In genomic region chr13:23561883-23562659, GRCm38 (mm10) we compare ENCODE assay signal across 1 mouse cellular context.
A peak's percentile ranks its signal among the peaks of the same experiment; 100 is the strongest.
TF ChIP-seq lines count a peak whose summit lies in the region.

TSS of gene Hist1h3e (minus strand) at chr13:23562369.

TF ChIP-seq in CH12.LX, 34 proteins besides CTCF, POLR2A, EP300 and RAD21 (continued from another document):
- TF ChIP-seq BHLHE40 (IDR thresholded peaks at IDR 0.05; ENCODE audit: low read depth, low read length) (peak; percentile 41; the same call in 1 of the 2 replicates), MXI1 (IDR thresholded peaks at IDR 0.05; ENCODE audit: low read depth, low read length) (peak; percentile 61; the same call in 1 of the 2 replicates), IRF4 (IDR thresholded peaks at IDR 0.05; ENCODE audit: low read depth, low read length) (peak; percentile 49), ETS1 (conservative IDR thresholded peaks at IDR 0.05; ENCODE audit: low read depth, low read length) (0 out of 2 replicates have a peak, but pooled peaks have one; percentile 17), NELFE (IDR thresholded peaks at IDR 0.05; ENCODE audit: low read depth, low read length) (peak; percentile 100), MYC (IDR thresholded peaks at IDR 0.05; ENCODE audit: low read depth, low read length) (peak; percentile 25; the same call in 1 of the 2 replicates), ELF1 (IDR thresholded peaks at IDR 0.05; ENCODE audit: low read depth, low read length) (peak; percentile 99), RCOR1 (conservative IDR thresholded peaks at IDR 0.05; ENCODE audit: low read depth, low read length) (0 out of 2 replicates have a peak, but pooled peaks have one; percentile 58), E2F4 (IDR thresholded peaks at IDR 0.05; ENCODE audit: insufficient replicate concordance, low read depth, low read length) (peak; percentile 86; the same call in 1 of the 2 replicates), HCFC1 (IDR thresholded peaks at IDR 0.05; ENCODE audit: low read depth, low read length) (peak; percentile 80), KAT2A (IDR thresholded peaks at IDR 0.05; ENCODE audit: insufficient replicate concordance, low read length) (0 out of 2 replicates have a peak, but pooled peaks have one; percentile 63)
